Mouse (Mus musculus): ENCODE measurements at regions not wholly inside any gene's neighbourhood (a gene's known extent, or its start where the extent isn't known, plus 50 kb on each side); places are given as distances from the start of the nearest gene placed in this dataset.

DNA sequence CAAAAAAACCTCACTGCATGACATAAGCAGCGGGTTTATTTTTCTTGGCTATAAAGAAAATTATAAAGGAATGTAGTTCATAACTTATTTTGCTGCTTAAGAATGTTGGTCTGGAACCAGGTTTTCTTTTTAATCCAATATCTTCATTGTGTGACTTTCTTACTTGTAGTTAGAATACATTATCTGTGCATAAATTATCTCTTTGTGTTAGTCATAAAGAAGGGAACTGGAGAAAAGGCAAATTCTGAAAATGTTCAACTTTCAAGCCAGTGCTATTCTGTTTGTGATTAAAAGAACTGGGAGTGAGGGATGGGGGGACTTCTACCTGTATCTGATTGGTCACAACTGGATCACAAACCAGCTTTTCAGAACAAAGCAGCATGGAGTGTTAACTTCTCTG lies 551.1 kb upstream of the Cpxcr1 start:
- TF ChIP-seq CTCF (IDR thresholded peaks at IDR 0.05): no peak
- Histone ChIP-seq H3K4me3 (ENCODE audit: low read depth, low read length) (no peak overlapping the region), H3K9ac (replicated peaks; ENCODE audit: low read length, poor library complexity, severe bottlenecking) (no peak overlapping the region), H3K4me2 (ENCODE audit: low read depth, low read length, poor library complexity, severe bottlenecking) (no peak overlapping the region), H3K4me1 (ENCODE audit: insufficient read depth, low read length) (no peaks in the 10 kb centered on the region), H3K36me3 (ENCODE audit: insufficient read depth, low read length) (no peaks in the 10 kb centered on the region), H3K9me3 (ENCODE audit: low read length) (no peaks in the 10 kb centered on the region), H3K27me3 (ENCODE audit: insufficient read depth, low read length) (no peaks in the 10 kb centered on the region), H3K27ac (ENCODE audit: low read depth, low read length) (no peak overlapping the region)
- no peak for ATAC-seq (ENCODE audit: low FRiP score)
- no peak for DNase-seq (ENCODE audit: low spot score)
- 87% methylated on average over 1 of the region's 1 CpGs for WGBS

DNA sequence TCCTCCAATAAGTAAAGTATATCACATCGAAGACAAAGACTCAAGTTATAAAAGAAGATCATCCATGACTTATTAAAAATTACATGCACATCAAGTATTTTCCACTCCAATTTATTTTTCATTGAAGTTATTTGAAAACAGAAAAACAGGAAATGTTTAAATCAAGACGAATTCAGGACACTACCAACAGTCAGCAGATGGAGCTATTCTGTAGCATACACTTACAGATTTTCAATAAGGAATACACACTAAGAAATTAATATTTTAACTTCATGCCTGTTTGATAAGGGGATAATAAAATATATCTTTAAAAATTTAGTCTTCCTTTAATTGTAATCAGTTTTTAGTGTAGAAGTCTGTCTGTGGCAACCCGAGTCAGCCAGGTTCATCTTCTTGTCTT lies 519.3 kb upstream of the Cpxcr1 start:
- H3K4me3 ChIP-seq (ENCODE audit: low read depth, low read length): no peak overlapping the region
- H3K9me3 ChIP-seq (ENCODE audit: low read length): no peaks in the 10 kb centered on the region
- H3K4me1 ChIP-seq (ENCODE audit: insufficient read depth, low read length): no peaks in the 10 kb centered on the region
- H3K9ac ChIP-seq (replicated peaks; ENCODE audit: low read length, poor library complexity, severe bottlenecking): no peak overlapping the region
- no peaks in the 10 kb centered on the region for H3K27me3 ChIP-seq (ENCODE audit: insufficient read depth, low read length)
- no peak overlapping the region for H3K27ac ChIP-seq (ENCODE audit: low read depth, low read length)
- H3K36me3 ChIP-seq (ENCODE audit: insufficient read depth, low read length): no peaks in the 10 kb centered on the region
- ATAC-seq (ENCODE audit: low FRiP score): no peak
- 76% methylated on average over 3 of the region's 3 CpGs for WGBS
- peak; percentile 55 for TF ChIP-seq CTCF (IDR thresholded peaks at IDR 0.05)
- no peak for DNase-seq (ENCODE audit: low spot score)
- H3K4me2 ChIP-seq (ENCODE audit: low read depth, low read length, poor library complexity, severe bottlenecking): no peak overlapping the region
